15 mouse cellular contexts compared by ENCODE assay signal in genomic region chr9:123497906-123498305, GRCm38 (mm10). TPM values are rescaled to one million over a fixed set of nuclear protein-coding genes. Genes with fewer than 3 reads are reported as not detected.
DNase-seq lines count a peak whose midpoint lies in the region; ATAC-seq and TF ChIP-seq lines count a peak whose summit lies in the region.
"Had no signal": no experiment of that assay in that cellular context is flagged by ENCODE, and none has a peak within 500 bp of the region (broad histone marks: within the 10 kb centered on the region; RNA-seq: fewer than 3 reads in every experiment).

No protein-coding gene starts in this region.

- H3K4me3 ChIP-seq in stomach, embryonic 15.5 days (replicated peaks): no peak overlapping the region
- H3K4me3 ChIP-seq in stomach, postnatal 0 days (ENCODE audit: low read depth, low read length): no peak overlapping the region
- no peak overlapping the region for H3K4me3 ChIP-seq in liver, embryonic 14.5 days (ENCODE audit: insufficient read depth in 1 of 2, low read depth in 2 of 2, low read length in 2 of 2)
- H3K4me3 ChIP-seq in midbrain, embryonic 14.5 days (replicated peaks; ENCODE audit: low read depth, low read length): no peak overlapping the region
- H3K4me3 ChIP-seq: embryonic facial prominence, embryonic 13.5 days; forebrain, embryonic 13.5 days; heart, embryonic 13.5 days had no signal

- TF ChIP-seq EP300 in stomach, postnatal 0 days (optimal IDR thresholded peaks at IDR 0.05): no peak
- no peak for TF ChIP-seq EP300 in liver, embryonic 14.5 days (IDR thresholded peaks at IDR 0.05; ENCODE audit: low read depth)

- TF ChIP-seq CTCF in stomach, postnatal 0 days (IDR thresholded peaks at IDR 0.05; ENCODE audit: low read depth): no peak
- no peak for TF ChIP-seq CTCF in liver, embryonic 14.5 days (IDR thresholded peaks at IDR 0.05; ENCODE audit: low read depth)

- no peaks in the 10 kb centered on the region for H3K9me3 ChIP-seq in stomach, embryonic 15.5 days
- H3K9me3 ChIP-seq in stomach, postnatal 0 days (ENCODE audit: control insufficient read depth, low read length): no peaks in the 10 kb centered on the region
- no peaks in the 10 kb centered on the region for H3K9me3 ChIP-seq in liver, embryonic 14.5 days (ENCODE audit: control insufficient read depth, low read length)
- H3K9me3 ChIP-seq in midbrain, embryonic 14.5 days (ENCODE audit: control insufficient read depth, low read length): no peaks in the 10 kb centered on the region
- H3K9me3 ChIP-seq: embryonic facial prominence, embryonic 13.5 days; forebrain, embryonic 13.5 days; heart, embryonic 13.5 days had no signal

- 56% methylated on average over 5 of the region's 5 CpGs for WGBS in stomach, embryonic 15.5 days
- WGBS in stomach, postnatal 0 days: 62% methylated on average over 5 of the region's 5 CpGs
- 19% methylated on average over 5 of the region's 5 CpGs for WGBS in liver, embryonic 14.5 days (ENCODE audit: insufficient replicate concordance)
- 93% methylated on average over 5 of the region's 5 CpGs for WGBS in midbrain, embryonic 14.5 days

- no peak for DNase-seq in stomach, postnatal 0 days (ENCODE audit: low spot score)
- DNase-seq in liver, embryonic 14.5 days (ENCODE audit: low read depth in 3 of 3, low spot score in 3 of 3): no peak
- DNase-seq in midbrain, embryonic 14.5 days: no peak
- no peak for DNase-seq in cerebellum, adult 8-10 months
- no peak for DNase-seq in yolk sac, embryonic 10.5 days (ENCODE audit: low spot score)
- DNase-seq: cerebellum, adult 9-10 months; gastrocnemius, postnatal 10 days; kidney, postnatal 25 days had no signal

- no peak overlapping the region for H3K4me2 ChIP-seq in stomach, embryonic 15.5 days
- no peak overlapping the region for H3K4me2 ChIP-seq in stomach, postnatal 0 days (replicated peaks; ENCODE audit: low read depth)
- H3K4me2 ChIP-seq in liver, embryonic 14.5 days (ENCODE audit: low read depth): no peak overlapping the region
- no peak overlapping the region for H3K4me2 ChIP-seq in midbrain, embryonic 14.5 days (ENCODE audit: low read length)
- H3K4me2 ChIP-seq: embryonic facial prominence, embryonic 13.5 days; forebrain, embryonic 13.5 days; heart, embryonic 13.5 days had no signal

- no peak overlapping the region for H3K9ac ChIP-seq in stomach, embryonic 15.5 days
- no peak overlapping the region; the same call in 1 of the 2 replicates for H3K9ac ChIP-seq in stomach, postnatal 0 days (ENCODE audit: low read length)
- no peak overlapping the region for H3K9ac ChIP-seq in liver, embryonic 14.5 days (replicated peaks)
- H3K9ac ChIP-seq in midbrain, embryonic 14.5 days (replicated peaks; ENCODE audit: low read length): no peak overlapping the region
- H3K9ac ChIP-seq: embryonic facial prominence, embryonic 13.5 days; forebrain, embryonic 13.5 days; heart, embryonic 13.5 days had no signal

- peaks cover 8% of the 10 kb centered on the region; the same call in 1 of the 2 replicates for H3K4me1 ChIP-seq in stomach, embryonic 15.5 days
- peaks cover 2% of the 10 kb centered on the region; the same call in 1 of the 2 replicates for H3K4me1 ChIP-seq in stomach, postnatal 0 days (replicated peaks; ENCODE audit: control insufficient read depth, insufficient read depth)
- peaks cover 6 to 15% of the 10 kb centered on the region in 2 experiments for H3K4me1 ChIP-seq in liver, embryonic 14.5 days (replicated peaks; ENCODE audit: control insufficient read depth in 2 of 2, insufficient read depth in 2 of 2, low read length in 1 of 2)
- H3K4me1 ChIP-seq in midbrain, embryonic 14.5 days (ENCODE audit: control insufficient read depth, insufficient read depth, low read length): no peaks in the 10 kb centered on the region
- H3K4me1 ChIP-seq: forebrain, embryonic 13.5 days had no signal

- no peaks in the 10 kb centered on the region for H3K27me3 ChIP-seq in stomach, embryonic 15.5 days (replicated peaks)
- no peaks in the 10 kb centered on the region for H3K27me3 ChIP-seq in stomach, postnatal 0 days (ENCODE audit: control insufficient read depth, insufficient read depth, low read length)
- H3K27me3 ChIP-seq in liver, embryonic 14.5 days (ENCODE audit: control insufficient read depth, insufficient read depth, low read length): no peaks in the 10 kb centered on the region
- no peaks in the 10 kb centered on the region for H3K27me3 ChIP-seq in midbrain, embryonic 14.5 days (ENCODE audit: control insufficient read depth, insufficient read depth, low read length)
- H3K27me3 ChIP-seq: embryonic facial prominence, embryonic 13.5 days; forebrain, embryonic 13.5 days; heart, embryonic 13.5 days had no signal

- ATAC-seq in stomach, embryonic 15.5 days (ENCODE audit: insufficient read depth, low FRiP score, low read depth): no peak
- ATAC-seq in stomach, postnatal 0 days (ENCODE audit: low FRiP score, low TSS enrichment): no peak
- ATAC-seq in liver, embryonic 14.5 days (ENCODE audit: insufficient read depth): peak; percentile 24; the same call in 1 of the 2 replicates
- ATAC-seq in monocyte, adult 5-6 weeks (replicated peaks; ENCODE audit: insufficient number of reproducible peaks, low FRiP score, low TSS enrichment, poor library complexity, severe bottlenecking): peak; percentile 83
- no peak for ATAC-seq in midbrain, embryonic 14.5 days (ENCODE audit: low FRiP score, low TSS enrichment)
- ATAC-seq: forebrain, embryonic 13.5 days; hindbrain, postnatal 0 days had no signal

- 0 out of 2 replicates have a peak overlapping the region, but pooled peaks have one; percentile 7 for H3K27ac ChIP-seq in stomach, embryonic 15.5 days
- no peak overlapping the region for H3K27ac ChIP-seq in stomach, postnatal 0 days (replicated peaks)
- no peak overlapping the region for H3K27ac ChIP-seq in liver, embryonic 14.5 days
- H3K27ac ChIP-seq in midbrain, embryonic 14.5 days (replicated peaks; ENCODE audit: low read depth, low read length): no peak overlapping the region
- H3K27ac ChIP-seq: embryonic facial prominence, embryonic 13.5 days; forebrain, embryonic 13.5 days; heart, embryonic 13.5 days; hindbrain, postnatal 0 days; macrophage had no signal

- H3K36me3 ChIP-seq in stomach, embryonic 15.5 days: peaks cover 2% of the 10 kb centered on the region; the same call in 1 of the 2 replicates
- H3K36me3 ChIP-seq in stomach, postnatal 0 days (ENCODE audit: control insufficient read depth, insufficient read depth, low read length): peaks cover 5% of the 10 kb centered on the region; the same call in 1 of the 2 replicates
- peaks cover 21% of the 10 kb centered on the region for H3K36me3 ChIP-seq in liver, embryonic 14.5 days (replicated peaks; ENCODE audit: control insufficient read depth, insufficient read depth, low read depth)
- no peaks in the 10 kb centered on the region for H3K36me3 ChIP-seq in midbrain, embryonic 14.5 days (ENCODE audit: control insufficient read depth, insufficient read depth, low read length)

RNA-seq across cellular contexts. Expression of gene Limd1, which starts 19.4 kb away (rescaled TPM):
- 46.1 and 49.9 TPM in 2 replicates for polyA plus RNA-seq in stomach, embryonic 15.5 days (2015; fragmentation: Nextera tagmentation; extraction: Ambion mirVana)
- polyA plus RNA-seq in stomach, postnatal 0 days (2015; fragmentation: Nextera tagmentation; extraction: Ambion mirVana): 22.2 and 23.2 TPM in 2 replicates
- 10.7 and 12.7 TPM in 2 replicates for polyA plus RNA-seq in liver, embryonic 14.5 days (2012; rRNA removed)
- polyA plus RNA-seq in liver, embryonic 14.5 days (2014; fragmentation: Nextera tagmentation; extraction: Ambion mirVana): 23.2 and 24.2 TPM in 2 replicates
- 54.7 to 68.7 TPM (median 65.2 TPM) in 3 replicates for total RNA-seq in monocyte, adult 5-6 weeks (2017)
- polyA plus RNA-seq in midbrain, embryonic 14.5 days (2014; fragmentation: Nextera tagmentation; extraction: Ambion mirVana): 11.8 and 16.4 TPM in 2 replicates

RNA-seq across cellular contexts. Expression of gene Sacm1l, which starts 31.7 kb away (rescaled TPM):
- polyA plus RNA-seq in stomach, embryonic 15.5 days (2015; fragmentation: Nextera tagmentation; extraction: Ambion mirVana): 52.3 and 56.5 TPM in 2 replicates
- polyA plus RNA-seq in stomach, postnatal 0 days (2015; fragmentation: Nextera tagmentation; extraction: Ambion mirVana): 33.6 TPM in 2 replicates
- polyA plus RNA-seq in liver, embryonic 14.5 days (2012; rRNA removed): 6.6 and 9.9 TPM in 2 replicates
- polyA plus RNA-seq in liver, embryonic 14.5 days (2014; fragmentation: Nextera tagmentation; extraction: Ambion mirVana): 25.8 and 28.7 TPM in 2 replicates
- 44.7 to 69.1 TPM (median 57.9 TPM) in 3 replicates for total RNA-seq in monocyte, adult 5-6 weeks (2017)
- 50.4 and 57.0 TPM in 2 replicates for polyA plus RNA-seq in midbrain, embryonic 14.5 days (2014; fragmentation: Nextera tagmentation; extraction: Ambion mirVana)

Comparison
In these comparisons a context has a peak if more than half of its experiments do, and no peak if none do; other contexts are left out.
1. ATAC-seq: peak in liver, embryonic 14.5 days (single experiment) and monocyte, adult 5-6 weeks (single experiment); none in stomach, embryonic 15.5 days (single experiment), stomach, postnatal 0 days (single experiment) and midbrain, embryonic 14.5 days (single experiment).